Mouse (Mus musculus) testis, postnatal 14 days (tissue): ENCODE measurements around the gene Anks1.

Source experiments
- DNase-seq: peaks from one replicate; pipeline ENCODE4 v3.0.0; 2021; ENCODE audit warnings: low spot score

Gene Anks1

DNA sequence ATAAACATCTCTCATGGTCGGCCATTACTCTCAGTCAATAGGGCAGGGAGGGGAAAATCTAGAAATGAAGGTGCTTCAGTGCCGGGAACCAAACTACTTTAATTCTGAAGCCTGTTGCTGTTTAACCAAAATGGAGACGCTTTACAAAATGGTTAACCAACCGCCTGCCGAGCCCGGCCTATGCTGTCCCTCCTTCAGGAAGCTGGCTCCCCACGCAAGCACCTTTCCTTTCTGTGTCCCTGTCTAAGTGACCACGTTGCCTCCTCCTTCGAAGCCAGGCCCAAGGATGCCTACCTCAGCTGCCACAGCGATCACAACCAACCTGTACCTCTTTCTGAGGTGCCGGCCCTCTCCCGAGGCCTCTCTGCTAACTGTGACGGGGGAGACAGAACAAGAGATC lies 188.2 kb downstream of the Anks1 start:
- DNase-seq = no peak

DNA sequence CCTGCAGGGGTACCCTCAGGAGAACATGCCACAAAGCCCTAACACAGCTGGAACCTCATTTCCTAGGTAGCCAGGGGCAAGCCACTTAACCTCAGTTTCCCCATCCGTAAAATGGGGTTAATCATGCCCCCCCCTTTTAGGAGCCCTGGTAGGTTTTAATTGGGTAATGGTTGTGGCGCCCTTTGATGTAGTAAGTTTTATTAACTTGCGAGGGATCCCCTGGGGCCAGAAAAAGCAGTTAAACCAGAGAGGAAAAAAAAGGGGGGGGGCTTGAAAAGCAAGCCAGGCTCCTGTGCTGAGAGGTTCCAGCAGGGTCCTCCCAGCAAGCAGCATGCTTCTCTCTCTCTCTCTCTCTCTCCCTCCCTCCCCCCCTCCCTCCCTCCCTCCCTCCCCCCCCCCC lies 190.0 kb downstream of the Anks1 start:
- no peak for DNase-seq

DNA sequence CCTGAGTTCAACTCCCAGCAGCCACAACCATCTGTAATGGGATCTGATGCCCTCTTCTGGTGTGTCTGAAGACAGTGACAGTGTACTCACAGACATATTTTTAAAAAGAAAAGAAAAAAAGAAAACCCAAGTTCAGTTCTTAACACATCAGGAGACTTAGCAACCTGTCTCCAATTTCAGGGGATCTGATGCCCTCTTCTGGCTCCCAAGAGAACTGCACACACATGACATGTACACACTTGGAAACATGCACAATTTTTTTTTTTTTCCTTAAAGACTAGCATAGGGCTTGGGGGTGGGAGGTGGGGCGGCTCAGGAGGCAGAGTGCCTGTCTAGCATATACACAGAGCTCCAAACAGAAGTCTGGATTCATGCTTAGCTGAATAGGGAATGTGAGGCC lies 191.6 kb downstream of the Anks1 start:
- no peak for DNase-seq

DNA sequence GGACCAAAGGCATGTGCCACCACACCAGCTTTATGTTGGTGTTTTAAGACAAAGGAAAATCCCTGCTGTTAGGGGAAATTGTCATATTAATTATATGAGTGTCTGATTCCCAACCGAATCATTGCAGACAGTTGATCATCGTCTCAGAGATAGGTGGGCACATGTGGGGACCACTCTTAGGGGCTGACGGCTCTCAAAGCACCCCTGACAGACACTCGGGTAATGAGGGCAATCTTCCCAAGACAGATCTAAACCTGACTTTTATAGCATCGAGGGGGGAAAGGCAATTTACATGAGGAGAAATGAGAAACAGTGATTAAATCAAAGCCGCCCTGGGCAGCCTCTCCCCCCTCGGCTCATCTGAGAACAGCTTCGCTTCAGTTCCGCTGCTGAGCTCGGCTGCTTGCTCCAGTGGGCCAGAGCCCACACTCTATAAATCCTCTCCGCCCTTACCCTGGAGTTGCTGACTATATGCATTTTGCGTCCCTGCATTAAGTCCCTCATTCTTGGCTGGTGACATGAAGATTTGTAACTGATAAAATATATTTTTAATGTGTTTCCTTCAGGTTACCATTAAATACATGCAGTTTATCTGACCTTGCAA lies 192.3 kb downstream of the Anks1 start:
- DNase-seq = no peak

DNA sequence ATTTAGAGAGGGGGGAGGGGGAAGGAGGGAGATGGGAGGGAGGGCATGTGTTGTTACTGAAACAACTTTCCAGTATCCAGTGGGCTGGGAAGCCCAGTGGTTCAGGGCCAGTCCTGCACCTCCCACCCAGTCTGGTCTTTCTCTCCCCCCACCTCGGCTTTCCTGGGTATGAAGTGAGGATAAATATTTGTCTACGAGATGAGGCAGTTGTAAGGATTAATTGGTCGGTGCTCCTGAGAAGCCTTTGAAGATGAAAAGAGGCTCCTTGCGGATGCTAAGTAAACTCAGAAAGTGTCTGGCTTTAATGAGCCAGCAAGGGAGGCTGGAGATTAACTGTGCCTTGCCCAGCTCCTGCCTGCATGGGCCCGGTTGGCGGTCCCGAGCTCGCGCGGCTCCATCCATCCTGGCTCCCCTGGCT lies 192.8 kb downstream of the Anks1 start:
- no peak for DNase-seq

DNA sequence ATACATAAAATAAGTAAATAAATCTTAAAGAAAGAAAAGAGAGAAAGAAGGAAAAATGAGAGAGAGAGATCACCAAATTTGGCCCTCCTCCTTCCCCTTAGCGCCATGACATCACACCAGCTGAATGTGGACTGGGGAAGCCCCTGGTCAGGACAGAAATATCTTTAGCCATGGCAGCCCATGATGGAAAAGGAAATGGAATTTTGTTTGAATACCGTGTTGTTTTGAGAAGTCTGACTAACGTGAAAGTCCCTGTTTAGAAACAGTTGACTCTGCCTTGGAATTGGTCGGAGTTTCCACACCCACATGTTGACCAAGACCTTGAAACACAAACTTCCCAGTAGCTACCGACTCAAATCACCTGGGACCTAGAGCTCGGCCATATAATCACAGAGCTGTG lies 195.3 kb downstream of the Anks1 start:
- no peak for DNase-seq

DNA sequence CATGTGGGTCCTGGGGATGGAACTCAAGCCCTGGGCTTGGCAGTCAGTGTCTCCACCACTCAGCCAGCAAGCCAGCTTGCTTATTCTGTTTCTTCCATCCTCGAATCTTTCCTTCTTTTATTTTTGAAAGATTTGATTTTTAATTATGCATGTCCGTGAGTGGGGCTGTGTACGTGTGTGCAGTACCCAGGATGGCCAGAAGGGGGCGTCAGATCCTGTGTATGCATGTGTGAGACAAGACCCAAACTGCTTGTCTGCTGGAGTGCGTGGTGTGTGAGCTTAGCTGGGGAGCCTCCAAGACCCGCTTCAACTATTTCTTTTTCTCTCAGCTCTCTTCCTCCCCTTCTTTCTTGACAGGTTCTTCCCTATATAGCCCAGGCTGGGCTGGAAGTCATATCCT lies 197.2 kb downstream of the Anks1 start:
- DNase-seq = peak; percentile 73

DNA sequence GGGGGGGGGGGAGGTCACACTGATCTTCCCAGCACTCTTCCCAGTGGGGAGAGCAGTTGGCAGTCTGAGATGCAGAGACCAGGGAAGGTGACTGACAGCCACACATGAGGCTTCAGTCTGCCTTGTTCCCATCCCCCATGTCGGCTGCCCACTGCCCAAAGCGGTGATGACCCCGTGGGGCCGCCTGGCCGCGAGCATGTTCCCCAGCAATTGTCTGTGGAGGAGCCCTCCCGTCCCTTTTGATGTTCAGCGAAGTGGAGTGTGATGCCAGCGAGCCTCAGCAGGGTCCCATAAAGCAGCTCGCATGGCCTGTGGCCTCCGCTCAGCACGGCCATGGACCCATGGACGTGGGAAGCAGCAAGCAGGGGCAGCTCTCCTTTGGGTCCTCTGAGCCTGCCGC lies 198.2 kb downstream of the Anks1 start:
- DNase-seq = no peak

DNA sequence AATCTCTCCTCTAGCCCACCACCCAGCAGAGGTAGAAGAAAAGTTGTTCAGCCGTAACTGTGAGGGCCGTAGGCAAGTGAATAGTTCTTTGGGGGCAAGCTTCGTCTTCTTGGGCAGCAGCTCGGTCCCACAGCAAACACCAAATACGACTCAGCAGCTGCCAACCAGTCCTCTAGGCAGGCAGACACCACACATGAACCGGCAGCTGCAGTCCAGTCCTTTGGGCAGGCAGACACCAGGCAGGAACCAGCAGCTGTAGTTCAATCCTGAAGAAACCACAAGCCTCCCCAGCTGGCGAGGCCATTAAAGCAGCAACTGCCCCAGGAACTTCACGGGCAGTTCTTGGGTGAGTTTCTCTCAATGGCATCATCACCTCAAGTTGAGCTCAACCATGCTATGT lies 203.2 kb downstream of the Anks1 start:
- DNase-seq = no peak
